Mouse (Mus musculus) G1E-ER4 (cell line): ENCODE data around the gene Tmem11. TPM values are rescaled to one million over a fixed set of nuclear protein-coding genes. Genes with fewer than 3 reads are reported as not detected.

Experiments used
- GATA1 ChIP-seq: IDR thresholded peaks from one replicate; pipeline ENCODE4 v1.8.0; 2012; ENCODE audit warnings: low read length, inconsistent platforms
- polyA plus RNA-seq: library from polyadenylated mRNA; stranded (reverse); fragments of >175 nt; gene quantifications from 2 replicates; pipeline ENCODE4 v1.2.3, GENCODE M21; 2012

The Tmem11 gene
- polyA plus RNA-seq, 1 experiment, result 38.7 TPM

GRCm38 (mm10) chr11:60902486-60902885 lies 23.4 kb upstream of the Tmem11 start:
- no peak for TF ChIP-seq GATA1

GRCm38 (mm10) chr11:60902001-60902400 lies 22.9 kb upstream of the Tmem11 start:
- no peak for TF ChIP-seq GATA1

GRCm38 (mm10) chr11:60895915-60896314 lies 16.8 kb upstream of the Tmem11 start:
- TF ChIP-seq GATA1, result no peak

- no peak for TF ChIP-seq GATA1
Measured at GRCm38 (mm10) chr11:60890744-60891143, 11.7 kb upstream of the Tmem11 start.

- no peak for TF ChIP-seq GATA1
Measured at GRCm38 (mm10) chr11:60890286-60890685, 11.2 kb upstream of the Tmem11 start.

GRCm38 (mm10) chr11:60889861-60890260 lies 10.8 kb upstream of the Tmem11 start:
- no peak for TF ChIP-seq GATA1

- TF ChIP-seq GATA1, result no peak
Measured at GRCm38 (mm10) chr11:60882386-60882785, 3.3 kb upstream of the Tmem11 start.

- no peak for TF ChIP-seq GATA1
Measured at GRCm38 (mm10) chr11:60880559-60880958, 1.5 kb upstream of the Tmem11 start.

- no peak for TF ChIP-seq GATA1
Measured at GRCm38 (mm10) chr11:60879423-60879822, 351 bp upstream of the Tmem11 start.

GRCm38 (mm10) chr11:60878056-60878612 lies 938 bp downstream of the Tmem11 start:
- no peak for TF ChIP-seq GATA1

GRCm38 (mm10) chr11:60873101-60873500 lies 6.0 kb downstream of the Tmem11 start:
- TF ChIP-seq GATA1, result no peak

GRCm38 (mm10) chr11:60871409-60871808 lies 7.7 kb downstream of the Tmem11 start:
- no peak for TF ChIP-seq GATA1

GRCm38 (mm10) chr11:60867904-60868303 lies 11.2 kb downstream of the Tmem11 start:
- TF ChIP-seq GATA1, result no peak

GRCm38 (mm10) chr11:60867456-60867855 lies 11.6 kb downstream of the Tmem11 start:
- TF ChIP-seq GATA1, result no peak

- no peak for TF ChIP-seq GATA1
Measured at GRCm38 (mm10) chr11:60866021-60866420, 13.1 kb downstream of the Tmem11 start.

- no peak for TF ChIP-seq GATA1
Measured at GRCm38 (mm10) chr11:60864916-60865315, 14.2 kb downstream of the Tmem11 start.

- TF ChIP-seq GATA1, result no peak
Measured at GRCm38 (mm10) chr11:60864166-60864565, 14.9 kb downstream of the Tmem11 start.

GRCm38 (mm10) chr11:60863196-60863595 lies 15.9 kb downstream of the Tmem11 start:
- no peak for TF ChIP-seq GATA1
